Mouse (Mus musculus): ENCODE measurements around the gene Adamts20. TPM values are rescaled to one million over a fixed set of nuclear protein-coding genes. Genes with fewer than 3 reads are reported as not detected.
"Not testable (repeated sequence)": the region's sequence is repeated elsewhere in the genome, so short reads cannot be mapped to it uniquely, and the experiment has no call there.

The Adamts20 gene
- polyA plus RNA-seq, 1 experiment from 2014 or later, result 4.0 TPM

DNA sequence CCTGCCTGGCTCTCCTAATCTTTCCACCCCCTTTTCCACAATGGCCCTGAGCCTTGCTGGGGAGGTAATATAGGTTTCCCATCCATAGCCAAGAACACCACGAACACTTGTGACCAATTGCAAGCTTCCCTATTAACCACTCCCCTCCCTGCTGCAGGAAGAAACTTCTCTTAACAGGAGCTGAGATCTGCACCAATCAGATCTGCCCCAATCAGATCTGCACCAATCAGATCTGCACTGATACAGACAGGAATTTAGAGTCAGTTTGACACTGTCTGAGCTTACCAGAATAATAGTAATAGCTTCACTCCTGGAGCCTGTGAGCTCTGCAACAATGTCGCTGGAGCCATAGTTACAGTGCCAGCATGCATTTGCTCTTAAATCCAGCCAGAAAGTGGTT, 58.9 kb downstream of the Adamts20 start:
- ATAC-seq (ENCODE audit: low FRiP score, low TSS enrichment), result no peak
- Histone ChIP-seq H3K27me3 (ENCODE audit: control insufficient read depth, insufficient read depth, low read length) (no peaks in the 10 kb centered on the region), H3K9me3 (ENCODE audit: control insufficient read depth, low read length) (no peaks in the 10 kb centered on the region), H3K4me2 (replicated peaks; ENCODE audit: low read depth, low read length) (no peak overlapping the region), H3K36me3 (ENCODE audit: control insufficient read depth, insufficient read depth, low read length) (no peaks in the 10 kb centered on the region), H3K4me1 (ENCODE audit: control insufficient read depth, insufficient read depth, low read length) (peaks cover 5% of the 10 kb centered on the region; the same call in 1 of the 2 replicates), H3K27ac (ENCODE audit: low read depth, low read length) (no peak overlapping the region), H3K4me3 (ENCODE audit: low read length) (no peak overlapping the region), H3K9ac (ENCODE audit: low read depth, low read length) (no peak overlapping the region)
- 24% methylated on average over 2 of the region's 2 CpGs for WGBS

DNA sequence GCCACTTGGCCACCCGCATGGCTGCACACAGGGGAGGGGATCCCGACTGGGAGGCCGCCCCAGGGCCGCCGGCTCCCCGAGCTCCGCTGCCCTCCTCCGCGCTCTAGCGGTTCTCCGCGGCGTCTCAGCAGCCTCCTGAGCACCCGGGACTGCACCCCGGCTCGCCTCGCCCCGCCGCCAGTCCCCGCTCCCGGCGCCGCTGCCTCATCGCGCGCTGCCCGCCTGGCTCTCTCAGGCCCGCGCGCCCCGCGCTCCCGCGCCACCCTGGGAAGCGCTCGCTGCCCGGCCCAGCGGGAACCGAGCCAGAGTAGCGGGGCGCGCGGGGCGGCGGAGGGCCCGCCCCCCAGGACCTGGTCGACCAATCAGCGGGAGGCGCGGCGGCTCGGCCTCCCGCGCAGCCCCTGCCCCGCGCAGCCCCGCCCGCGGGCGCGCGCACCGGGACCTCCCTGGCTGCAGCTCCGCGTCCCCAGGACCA, 61.1 kb downstream of the Adamts20 start:
- Histone ChIP-seq H3K4me2 (replicated peaks; ENCODE audit: low read depth, low read length) (peak overlapping the region; percentile 93), H3K27ac (ENCODE audit: low read depth, low read length) (no peak overlapping the region), H3K4me3 (ENCODE audit: low read length) (peak overlapping the region; percentile 49), H3K9ac (ENCODE audit: low read depth, low read length) (peak overlapping the region; percentile 57), H3K27me3 (ENCODE audit: control insufficient read depth, insufficient read depth, low read length) (no peaks in the 10 kb centered on the region), H3K4me1 (ENCODE audit: control insufficient read depth, insufficient read depth, low read length) (peaks cover 5% of the 10 kb centered on the region; the same call in 1 of the 2 replicates), H3K36me3 (ENCODE audit: control insufficient read depth, insufficient read depth, low read length) (no peaks in the 10 kb centered on the region), H3K9me3 (ENCODE audit: control insufficient read depth, low read length) (no peaks in the 10 kb centered on the region)
- under 1% methylated on average over 58 of the region's 65 CpGs for WGBS
- peak; percentile 95 for ATAC-seq (ENCODE audit: low FRiP score, low TSS enrichment)

DNA sequence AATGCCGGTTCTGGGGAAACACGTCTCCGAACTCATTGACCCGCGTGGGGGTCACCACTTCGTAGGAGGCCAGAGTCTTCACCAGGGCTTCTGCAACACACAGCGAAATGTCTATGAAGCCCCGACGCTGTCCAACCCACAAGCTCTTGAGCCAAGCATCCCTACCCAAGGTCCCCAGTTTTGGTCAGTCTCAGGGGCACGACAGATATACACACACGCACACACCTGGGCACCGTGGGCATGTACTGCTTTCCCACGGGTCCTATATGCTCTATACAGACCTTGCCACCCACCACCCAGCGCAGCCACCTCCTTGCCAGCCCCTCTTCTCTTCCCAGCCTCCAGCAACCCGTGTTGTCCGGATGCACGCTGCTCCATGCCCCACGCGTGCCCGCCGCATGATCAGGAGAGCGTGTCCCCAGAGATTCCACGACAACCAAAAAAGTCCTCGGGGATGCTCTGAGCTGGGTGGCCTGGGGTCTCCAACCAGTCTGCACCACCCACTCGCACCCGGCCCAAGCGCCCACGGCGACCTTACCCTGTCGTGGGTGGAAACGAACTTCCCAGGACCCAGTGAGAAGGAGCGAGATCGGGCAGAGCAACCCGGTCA, 61.7 kb downstream of the Adamts20 start:
- H3K4me3 ChIP-seq (ENCODE audit: low read length), result peak overlapping the region; percentile 49
- 1% methylated on average over 34 of the region's 34 CpGs for WGBS

DNA sequence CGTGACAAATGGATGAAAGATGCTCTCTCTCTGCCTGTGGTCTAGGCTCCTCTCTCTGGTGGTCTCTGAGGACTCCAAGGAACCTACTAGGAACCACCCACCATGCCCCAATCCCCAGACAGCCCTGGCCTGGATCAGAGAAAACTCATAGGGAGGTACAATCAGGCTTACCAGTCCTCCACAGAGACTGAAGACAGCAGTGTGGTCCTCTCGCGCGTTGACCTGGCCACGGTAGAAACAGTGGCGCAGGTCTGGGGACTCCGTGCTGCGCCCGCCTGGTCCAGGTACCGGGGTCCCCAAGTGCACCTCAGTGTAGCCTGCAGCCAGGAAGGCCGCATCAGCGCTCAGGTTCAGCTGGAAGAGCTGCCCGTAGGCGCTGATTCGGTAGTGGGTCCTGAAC, 62.2 kb downstream of the Adamts20 start:
- 5% methylated on average over 15 of the region's 15 CpGs for WGBS
- no peak for ATAC-seq (ENCODE audit: low FRiP score, low TSS enrichment)
- H3K9me3 ChIP-seq (ENCODE audit: control insufficient read depth, low read length), result no peaks in the 10 kb centered on the region
- H3K9ac ChIP-seq (ENCODE audit: low read depth, low read length), result peak overlapping the region; percentile 57; the same call in 1 of the 2 replicates
- H3K36me3 ChIP-seq (ENCODE audit: control insufficient read depth, insufficient read depth, low read length), result no peaks in the 10 kb centered on the region
- H3K4me3 ChIP-seq (ENCODE audit: low read length), result peak overlapping the region; percentile 49
- H3K27me3 ChIP-seq (ENCODE audit: control insufficient read depth, insufficient read depth, low read length), result no peaks in the 10 kb centered on the region
- peaks cover 5% of the 10 kb centered on the region; the same call in 1 of the 2 replicates for H3K4me1 ChIP-seq (ENCODE audit: control insufficient read depth, insufficient read depth, low read length)
- H3K4me2 ChIP-seq (replicated peaks; ENCODE audit: low read depth, low read length), result peak overlapping the region; percentile 93
- H3K27ac ChIP-seq (ENCODE audit: low read depth, low read length), result no peak overlapping the region

More for the DNA sequence above, 61.7 kb downstream of the Adamts20 start:
- ATAC-seq (ENCODE audit: low FRiP score, low TSS enrichment), result peak; percentile 61
- H3K9ac ChIP-seq (ENCODE audit: low read depth, low read length), result peak overlapping the region; percentile 57
- no peaks in the 10 kb centered on the region for H3K9me3 ChIP-seq (ENCODE audit: control insufficient read depth, low read length)
- no peak overlapping the region for H3K27ac ChIP-seq (ENCODE audit: low read depth, low read length)
- peaks cover 5% of the 10 kb centered on the region; the same call in 1 of the 2 replicates for H3K4me1 ChIP-seq (ENCODE audit: control insufficient read depth, insufficient read depth, low read length)
- H3K27me3 ChIP-seq (ENCODE audit: control insufficient read depth, insufficient read depth, low read length), result no peaks in the 10 kb centered on the region
- no peaks in the 10 kb centered on the region for H3K36me3 ChIP-seq (ENCODE audit: control insufficient read depth, insufficient read depth, low read length)
- H3K4me2 ChIP-seq (replicated peaks; ENCODE audit: low read depth, low read length), result peak overlapping the region; percentile 93

- H3K27ac ChIP-seq (ENCODE audit: low read depth, low read length), result no peak overlapping the region
- no peaks in the 10 kb centered on the region for H3K27me3 ChIP-seq (ENCODE audit: control insufficient read depth, insufficient read depth, low read length)
- 88% methylated on average over 7 of the region's 7 CpGs for WGBS
- H3K36me3 ChIP-seq (ENCODE audit: control insufficient read depth, insufficient read depth, low read length), result no peaks in the 10 kb centered on the region
- no peaks in the 10 kb centered on the region for H3K9me3 ChIP-seq (ENCODE audit: control insufficient read depth, low read length)
- no peak overlapping the region for H3K4me2 ChIP-seq (replicated peaks; ENCODE audit: low read depth, low read length)
- H3K4me1 ChIP-seq (ENCODE audit: control insufficient read depth, insufficient read depth, low read length), result no peaks in the 10 kb centered on the region
- no peak overlapping the region for H3K4me3 ChIP-seq (ENCODE audit: low read length)
- H3K9ac ChIP-seq (ENCODE audit: low read depth, low read length), result no peak overlapping the region
- ATAC-seq (ENCODE audit: low FRiP score, low TSS enrichment), result no peak
Measured at GRCm38 (mm10) chr15:94392737-94393136, 72.5 kb downstream of the Adamts20 start.

DNA sequence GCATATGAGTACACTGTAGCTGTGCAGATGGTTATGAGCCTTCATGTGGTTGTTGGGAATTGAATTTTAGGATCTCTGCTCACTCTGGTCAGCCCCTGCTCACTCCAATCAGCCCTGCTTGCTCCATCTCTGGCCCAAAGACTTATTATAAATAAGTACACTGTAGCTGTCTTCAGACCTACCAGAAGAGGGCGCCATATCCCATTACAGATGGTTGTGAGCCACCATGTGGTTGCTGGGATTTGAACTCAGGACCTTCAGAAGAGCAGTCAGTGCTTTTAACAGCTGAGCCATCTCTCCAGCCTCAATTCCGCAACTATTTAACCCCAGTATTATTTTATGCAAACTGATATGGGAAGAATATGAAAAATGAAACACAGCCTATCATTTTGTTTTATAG, 75.1 kb downstream of the Adamts20 start:
- H3K9me3 ChIP-seq (ENCODE audit: control insufficient read depth, low read length); ATAC-seq (ENCODE audit: low FRiP score, low TSS enrichment); H3K36me3 ChIP-seq (ENCODE audit: control insufficient read depth, insufficient read depth, low read length); H3K9ac ChIP-seq (ENCODE audit: low read depth, low read length); H3K4me1 ChIP-seq (ENCODE audit: control insufficient read depth, insufficient read depth, low read length); H3K4me3 ChIP-seq (ENCODE audit: low read length); H3K4me2 ChIP-seq (replicated peaks; ENCODE audit: low read depth, low read length); H3K27me3 ChIP-seq (ENCODE audit: control insufficient read depth, insufficient read depth, low read length); H3K27ac ChIP-seq (ENCODE audit: low read depth, low read length): not testable (repeated sequence)
- WGBS, result 74% methylated on average over 2 of the region's 2 CpGs

- WGBS, result 91% methylated on average over 7 of the region's 9 CpGs
- Histone ChIP-seq H3K9ac (ENCODE audit: low read depth, low read length) (no peak overlapping the region), H3K27me3 (ENCODE audit: control insufficient read depth, insufficient read depth, low read length) (no peaks in the 10 kb centered on the region), H3K4me1 (ENCODE audit: control insufficient read depth, insufficient read depth, low read length) (no peaks in the 10 kb centered on the region), H3K36me3 (ENCODE audit: control insufficient read depth, insufficient read depth, low read length) (no peaks in the 10 kb centered on the region), H3K4me3 (ENCODE audit: low read length) (no peak overlapping the region), H3K9me3 (ENCODE audit: control insufficient read depth, low read length) (no peaks in the 10 kb centered on the region), H3K27ac (ENCODE audit: low read depth, low read length) (no peak overlapping the region), H3K4me2 (replicated peaks; ENCODE audit: low read depth, low read length) (no peak overlapping the region)
- ATAC-seq (ENCODE audit: low FRiP score, low TSS enrichment), result no peak
Measured at GRCm38 (mm10) chr15:94379425-94379824, 85.8 kb downstream of the Adamts20 start.

- H3K36me3 ChIP-seq (ENCODE audit: control insufficient read depth, insufficient read depth, low read length), result no peaks in the 10 kb centered on the region
- WGBS, result 71% methylated on average over 7 of the region's 7 CpGs
- no peak for ATAC-seq (ENCODE audit: low FRiP score, low TSS enrichment)
Measured at GRCm38 (mm10) chr15:94372548-94372947, 92.7 kb downstream of the Adamts20 start.

DNA sequence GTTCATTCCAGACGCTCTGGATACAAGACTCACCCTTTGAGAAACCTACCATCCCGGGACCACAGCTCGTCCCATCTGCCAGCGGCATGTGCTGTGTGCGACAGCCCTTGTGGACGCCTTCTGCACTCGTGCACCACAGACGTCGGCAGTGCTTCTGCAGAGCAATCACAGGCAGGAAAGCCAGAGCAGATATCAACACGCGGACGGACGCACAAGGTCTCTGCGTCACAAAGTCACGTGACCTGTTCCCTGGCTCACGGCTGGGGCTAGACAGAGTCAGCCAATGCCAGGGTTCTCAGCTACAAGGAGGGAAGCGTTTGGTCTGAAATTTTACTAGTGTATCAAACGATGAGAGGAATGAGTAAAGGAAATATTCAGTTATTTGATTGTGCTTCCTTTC, 116.2 kb downstream of the Adamts20 start:
- Histone ChIP-seq H3K4me3 (ENCODE audit: low read length) (no peak overlapping the region), H3K27ac (ENCODE audit: low read depth, low read length) (no peak overlapping the region), H3K27me3 (ENCODE audit: control insufficient read depth, insufficient read depth, low read length) (no peaks in the 10 kb centered on the region), H3K36me3 (ENCODE audit: control insufficient read depth, insufficient read depth, low read length) (no peaks in the 10 kb centered on the region), H3K4me1 (ENCODE audit: control insufficient read depth, insufficient read depth, low read length) (no peaks in the 10 kb centered on the region), H3K9ac (ENCODE audit: low read depth, low read length) (no peak overlapping the region), H3K4me2 (replicated peaks; ENCODE audit: low read depth, low read length) (no peak overlapping the region), H3K9me3 (ENCODE audit: control insufficient read depth, low read length) (no peaks in the 10 kb centered on the region)
- no peak for ATAC-seq (ENCODE audit: low FRiP score, low TSS enrichment)
- 88% methylated on average over 18 of the region's 18 CpGs for WGBS

More at GRCm38 (mm10) chr15:94372548-94372947, 92.7 kb downstream of the Adamts20 start:
- no peak overlapping the region for H3K4me2 ChIP-seq (replicated peaks; ENCODE audit: low read depth, low read length)
- no peaks in the 10 kb centered on the region for H3K4me1 ChIP-seq (ENCODE audit: control insufficient read depth, insufficient read depth, low read length)
- no peak overlapping the region for H3K4me3 ChIP-seq (ENCODE audit: low read length)
- H3K27ac ChIP-seq (ENCODE audit: low read depth, low read length), result no peak overlapping the region
- no peaks in the 10 kb centered on the region for H3K27me3 ChIP-seq (ENCODE audit: control insufficient read depth, insufficient read depth, low read length)
- no peak overlapping the region for H3K9ac ChIP-seq (ENCODE audit: low read depth, low read length)
- H3K9me3 ChIP-seq (ENCODE audit: control insufficient read depth, low read length), result no peaks in the 10 kb centered on the region

Measured in kidney, embryonic 14.5 days (tissue).